Mouse (Mus musculus): Measurements from ENCODE around the gene Dmrt3. TPM values are rescaled to one million over a fixed set of nuclear protein-coding genes. Genes with fewer than 3 reads are reported as not detected.

Gene Dmrt3
- total RNA-seq, 2 experiments from 2014 or later, result 0.19 TPM; not detected in 1

- no peak for DNase-seq (ENCODE audit: extremely low spot score in 1 of 2, low spot score in 2 of 2)
- intact Hi-C loops (cut with DNase I), result no loop called here
Observed at GRCm38 (mm10) chr19:25613476-25614300, 3.6 kb downstream of the Dmrt3 start.

- intact Hi-C loops (cut with DNase I), result no loop called here
- no peak for DNase-seq (ENCODE audit: extremely low spot score in 1 of 2, low spot score in 2 of 2)
Observed at GRCm38 (mm10) chr19:25615889-25616288, 5.8 kb downstream of the Dmrt3 start.

- peak in 1 of 2 experiments; percentile 76 for DNase-seq (ENCODE audit: extremely low spot score in 1 of 2, low spot score in 2 of 2)
- intact Hi-C loops (cut with DNase I), result loop anchor here (5.0 kb wide), 2 partner anchors 75 to 280 kb away; no protein-coding TSS in a partner anchor
Observed at GRCm38 (mm10) chr19:25622291-25623251, 12.5 kb downstream of the Dmrt3 start.

- intact Hi-C loops (cut with DNase I), result no loop called here
- DNase-seq (ENCODE audit: extremely low spot score in 1 of 2, low spot score in 2 of 2), result peak; percentile 36 to 74
Observed at GRCm38 (mm10) chr19:25628490-25628889, 18.4 kb downstream of the Dmrt3 start.

- intact Hi-C loops (cut with DNase I), result loop anchor here (10.0 kb wide), 3 partner anchors 500 to 680 kb away; no protein-coding TSS in a partner anchor
- DNase-seq (ENCODE audit: extremely low spot score in 1 of 2, low spot score in 2 of 2), result no peak
Observed at GRCm38 (mm10) chr19:25635119-25635518, 25.0 kb downstream of the Dmrt3 start.

GRCm38 (mm10) chr19:25635622-25636244, 25.6 kb downstream of the Dmrt3 start:
- intact Hi-C loops (cut with DNase I), result loop anchor here (10.0 kb wide), 3 partner anchors 501 to 681 kb away; no protein-coding TSS in a partner anchor
- DNase-seq (ENCODE audit: extremely low spot score in 1 of 2, low spot score in 2 of 2), result peak; percentile 63 to 67

- no peak for DNase-seq (ENCODE audit: extremely low spot score in 1 of 2, low spot score in 2 of 2)
- intact Hi-C loops (cut with DNase I), result loop anchor here (10.0 kb wide), 3 partner anchors 504 to 684 kb away; no protein-coding TSS in a partner anchor
Observed at GRCm38 (mm10) chr19:25638766-25639361, 28.8 kb downstream of the Dmrt3 start.

GRCm38 (mm10) chr19:25641786-25642185, 31.7 kb downstream of the Dmrt3 start:
- intact Hi-C loops (cut with DNase I), result no loop called here
- DNase-seq (ENCODE audit: extremely low spot score in 1 of 2, low spot score in 2 of 2), result no peak

GRCm38 (mm10) chr19:25647136-25647535, 37.0 kb downstream of the Dmrt3 start:
- intact Hi-C loops (cut with DNase I), result no loop called here
- no peak for DNase-seq (ENCODE audit: extremely low spot score in 1 of 2, low spot score in 2 of 2)

- intact Hi-C loops (cut with DNase I), result no loop called here
- DNase-seq (ENCODE audit: extremely low spot score in 1 of 2, low spot score in 2 of 2), result no peak
Observed at GRCm38 (mm10) chr19:25648701-25649100, 38.6 kb downstream of the Dmrt3 start.

GRCm38 (mm10) chr19:25650474-25650873, 40.4 kb downstream of the Dmrt3 start:
- DNase-seq (ENCODE audit: extremely low spot score in 1 of 2, low spot score in 2 of 2), result no peak
- intact Hi-C loops (cut with DNase I), result no loop called here

- intact Hi-C loops (cut with DNase I), result no loop called here
- DNase-seq (ENCODE audit: extremely low spot score in 1 of 2, low spot score in 2 of 2), result peak in 1 of 2 experiments; percentile 27
Observed at GRCm38 (mm10) chr19:25652560-25652959, 42.5 kb downstream of the Dmrt3 start.

- no peak for DNase-seq (ENCODE audit: extremely low spot score in 1 of 2, low spot score in 2 of 2)
- intact Hi-C loops (cut with DNase I), result no loop called here
Observed at GRCm38 (mm10) chr19:25654034-25654749, 44.1 kb downstream of the Dmrt3 start.

- intact Hi-C loops (cut with DNase I), result no loop called here
- DNase-seq (ENCODE audit: extremely low spot score in 1 of 2, low spot score in 2 of 2), result no peak
Observed at GRCm38 (mm10) chr19:25665486-25666339, 55.6 kb downstream of the Dmrt3 start.

- DNase-seq (ENCODE audit: extremely low spot score in 1 of 2, low spot score in 2 of 2), result no peak
Observed at GRCm38 (mm10) chr19:25667836-25668235, 57.7 kb downstream of the Dmrt3 start.

GRCm38 (mm10) chr19:25669593-25670248, 59.6 kb downstream of the Dmrt3 start:
- intact Hi-C loops (cut with DNase I), result loop anchor here (5.0 to 10.0 kb wide), 3 partner anchors 62 to 772 kb away; no protein-coding TSS in a partner anchor
- DNase-seq (ENCODE audit: extremely low spot score in 1 of 2, low spot score in 2 of 2), result no peak

More at GRCm38 (mm10) chr19:25667836-25668235, 57.7 kb downstream of the Dmrt3 start:
- intact Hi-C loops (cut with DNase I), result no loop called here

Data from left cerebral cortex, postnatal 10 days (tissue).